Mouse (Mus musculus): Measurements from ENCODE around the gene Lmx1b. TPM values are rescaled to one million over a fixed set of nuclear protein-coding genes. Genes with fewer than 3 reads are reported as not detected.
A peak's percentile ranks its signal among the peaks of the same experiment; 100 is the strongest.

Lmx1b gene
- polyA plus RNA-seq, 1 experiment from 2014 or later: 0.04 TPM

GRCm38 (mm10) chr2:33592931-33593555 lies 47.3 kb downstream of the Lmx1b start:
- ATAC-seq (ENCODE audit: insufficient number of reproducible peaks, low FRiP score): 0 out of 2 replicates have a peak, but pooled peaks have one; percentile 33
- H3K9me3 ChIP-seq (replicated peaks): no peaks in the 10 kb centered on the region
- H3K4me3 ChIP-seq: no peak overlapping the region
- peak overlapping the region; percentile 31 for H3K4me2 ChIP-seq
- no peaks in the 10 kb centered on the region for H3K36me3 ChIP-seq
- H3K9ac ChIP-seq: no peak overlapping the region
- H3K27me3 ChIP-seq (replicated peaks): peaks cover 37% of the 10 kb centered on the region
- H3K27ac ChIP-seq (ENCODE audit: poor library complexity, severe bottlenecking): peak overlapping the region; percentile 41
- peaks cover 47% of the 10 kb centered on the region for H3K4me1 ChIP-seq (replicated peaks)
- 14% methylated on average over 12 of the region's 12 CpGs for WGBS

DNA sequence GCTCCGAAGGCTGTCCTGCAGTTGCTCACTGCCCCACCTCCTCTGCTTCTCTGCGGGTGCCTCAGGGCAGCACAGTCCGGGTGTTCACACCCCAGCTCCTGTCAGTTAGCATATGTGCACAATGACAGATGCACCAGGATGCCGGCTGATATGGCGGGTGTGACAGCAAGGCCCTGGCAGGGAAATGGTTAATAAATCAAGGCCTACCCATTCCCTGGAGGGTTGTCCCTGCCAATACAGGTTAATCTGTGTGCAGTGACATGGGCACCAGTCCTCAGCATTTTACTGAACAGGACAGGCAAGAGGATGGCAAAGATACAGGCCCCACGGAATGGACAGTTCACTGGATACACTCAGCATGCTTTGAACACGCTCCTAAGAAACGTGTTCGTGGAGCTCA lies 51.0 kb downstream of the Lmx1b start:
- Histone ChIP-seq H3K27me3 (replicated peaks) (peaks cover 49% of the 10 kb centered on the region), H3K9me3 (replicated peaks) (no peaks in the 10 kb centered on the region), H3K27ac (ENCODE audit: poor library complexity, severe bottlenecking) (no peak overlapping the region), H3K4me2 (no peak overlapping the region), H3K36me3 (no peaks in the 10 kb centered on the region), H3K9ac (no peak overlapping the region), H3K4me3 (no peak overlapping the region), H3K4me1 (replicated peaks) (peaks cover 46% of the 10 kb centered on the region)
- whole genome bisulfite sequencing: 68% methylated on average over 9 of the region's 9 CpGs
- ATAC-seq (ENCODE audit: insufficient number of reproducible peaks, low FRiP score): no peak

- Histone ChIP-seq H3K27me3 (replicated peaks) (peaks cover 84% of the 10 kb centered on the region), H3K4me1 (replicated peaks) (peaks cover 42% of the 10 kb centered on the region), H3K36me3 (no peaks in the 10 kb centered on the region), H3K27ac (ENCODE audit: poor library complexity, severe bottlenecking) (no peak overlapping the region), H3K4me2 (no peak overlapping the region), H3K9ac (no peak overlapping the region), H3K9me3 (replicated peaks) (no peaks in the 10 kb centered on the region), H3K4me3 (no peak overlapping the region)
- 34% methylated on average over 29 of the region's 29 CpGs for WGBS
- ATAC-seq (ENCODE audit: insufficient number of reproducible peaks, low FRiP score): no peak
These were observed 55.1 kb downstream of the Lmx1b start for GRCm38 (mm10) chr2:33584937-33585910.

GRCm38 (mm10) chr2:33583761-33584160 lies 56.5 kb downstream of the Lmx1b start:
- H3K4me1 ChIP-seq (replicated peaks): peaks cover 39% of the 10 kb centered on the region
- no peak overlapping the region for H3K4me3 ChIP-seq
- H3K9ac ChIP-seq: no peak overlapping the region
- H3K36me3 ChIP-seq: no peaks in the 10 kb centered on the region
- no peak overlapping the region for H3K27ac ChIP-seq (ENCODE audit: poor library complexity, severe bottlenecking)
- no peaks in the 10 kb centered on the region for H3K9me3 ChIP-seq (replicated peaks)
- WGBS: 13% methylated on average over 6 of the region's 6 CpGs
- no peak overlapping the region for H3K4me2 ChIP-seq
- no peak for ATAC-seq (ENCODE audit: insufficient number of reproducible peaks, low FRiP score)
- H3K27me3 ChIP-seq (replicated peaks): peaks cover 92% of the 10 kb centered on the region

GRCm38 (mm10) chr2:33583317-33583716 lies 57.0 kb downstream of the Lmx1b start:
- Histone ChIP-seq H3K4me1 (replicated peaks) (peaks cover 38% of the 10 kb centered on the region), H3K36me3 (no peaks in the 10 kb centered on the region), H3K4me2 (no peak overlapping the region), H3K27ac (ENCODE audit: poor library complexity, severe bottlenecking) (no peak overlapping the region), H3K9ac (no peak overlapping the region), H3K9me3 (replicated peaks) (no peaks in the 10 kb centered on the region), H3K4me3 (no peak overlapping the region), H3K27me3 (replicated peaks) (peaks cover 94% of the 10 kb centered on the region)
- no peak for ATAC-seq (ENCODE audit: insufficient number of reproducible peaks, low FRiP score)
- 13% methylated on average over 4 of the region's 4 CpGs for WGBS

DNA sequence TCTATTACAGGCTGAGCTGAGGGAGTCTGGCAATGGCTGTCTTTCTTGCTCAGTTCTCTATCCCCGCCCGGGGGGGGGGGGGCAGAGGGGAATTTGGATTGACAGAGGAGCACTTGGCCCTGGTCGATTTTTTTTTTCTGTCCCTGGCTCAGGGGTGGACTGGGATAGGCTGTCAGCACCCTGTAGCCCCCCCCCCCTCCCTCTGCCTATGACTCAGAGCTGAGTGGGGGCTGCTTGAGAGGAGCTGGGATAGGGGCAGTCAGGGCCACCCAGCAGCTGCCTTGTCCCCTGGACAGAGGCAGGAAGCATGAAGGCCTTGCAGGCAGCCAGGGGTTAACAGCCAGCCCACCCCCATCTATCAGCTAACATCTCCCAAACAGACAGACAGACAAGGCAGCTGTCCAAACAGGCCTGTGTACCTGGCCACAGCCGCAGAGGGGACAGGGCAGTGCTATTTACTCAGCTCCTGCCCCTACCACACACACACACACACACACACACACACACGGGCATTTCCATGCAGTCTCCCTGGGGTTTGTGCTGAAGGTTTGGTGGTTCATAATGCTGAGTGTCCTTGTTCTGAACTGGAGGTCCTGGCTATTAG lies 57.8 kb downstream of the Lmx1b start:
- H3K36me3 ChIP-seq: no peaks in the 10 kb centered on the region
- peaks cover 98% of the 10 kb centered on the region for H3K27me3 ChIP-seq (replicated peaks)
- H3K27ac ChIP-seq (ENCODE audit: poor library complexity, severe bottlenecking): no peak overlapping the region
- ATAC-seq (ENCODE audit: insufficient number of reproducible peaks, low FRiP score): no peak
- H3K9ac ChIP-seq: no peak overlapping the region
- peaks cover 38% of the 10 kb centered on the region for H3K4me1 ChIP-seq (replicated peaks)
- H3K4me3 ChIP-seq: no peak overlapping the region
- no peaks in the 10 kb centered on the region for H3K9me3 ChIP-seq (replicated peaks)
- WGBS: 9% methylated on average over 5 of the region's 5 CpGs
- H3K4me2 ChIP-seq: no peak overlapping the region

- H3K9me3 ChIP-seq (replicated peaks): no peaks in the 10 kb centered on the region
- WGBS: 7% methylated on average over 8 of the region's 8 CpGs
- H3K36me3 ChIP-seq: no peaks in the 10 kb centered on the region
- peaks cover 98% of the 10 kb centered on the region for H3K27me3 ChIP-seq (replicated peaks)
- ATAC-seq (ENCODE audit: insufficient number of reproducible peaks, low FRiP score): no peak
- H3K9ac ChIP-seq: no peak overlapping the region
- H3K4me1 ChIP-seq (replicated peaks): peaks cover 38% of the 10 kb centered on the region
- no peak overlapping the region for H3K4me3 ChIP-seq
- no peak overlapping the region for H3K27ac ChIP-seq (ENCODE audit: poor library complexity, severe bottlenecking)
- H3K4me2 ChIP-seq: no peak overlapping the region
These were observed 58.4 kb downstream of the Lmx1b start for GRCm38 (mm10) chr2:33581866-33582265.

DNA sequence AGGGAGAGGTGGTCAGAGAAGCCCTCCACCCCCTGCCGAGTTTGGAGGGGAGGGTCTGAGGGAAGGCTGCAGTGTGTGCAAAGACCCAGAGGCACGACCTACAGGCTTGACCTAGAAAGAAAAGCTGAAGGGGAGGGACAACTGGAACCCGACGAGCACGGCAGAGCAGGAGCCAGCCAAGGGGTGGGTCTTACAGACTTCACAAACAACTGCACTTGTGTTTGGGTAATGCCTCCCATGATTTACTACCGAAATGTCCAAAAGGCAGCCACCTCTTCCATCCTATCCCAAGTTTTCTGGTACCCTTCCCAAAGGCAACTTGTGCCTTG lies 58.9 kb downstream of the Lmx1b start:
- Histone ChIP-seq H3K9me3 (replicated peaks) (no peaks in the 10 kb centered on the region), H3K36me3 (no peaks in the 10 kb centered on the region), H3K27me3 (replicated peaks) (peaks cover 98% of the 10 kb centered on the region), H3K4me2 (no peak overlapping the region; the same call in 1 of the 2 replicates), H3K4me3 (peak overlapping the region; percentile 36; the same call in 1 of the 2 replicates), H3K27ac (ENCODE audit: poor library complexity, severe bottlenecking) (no peak overlapping the region), H3K4me1 (replicated peaks) (peaks cover 38% of the 10 kb centered on the region), H3K9ac (no peak overlapping the region)
- ATAC-seq (ENCODE audit: insufficient number of reproducible peaks, low FRiP score): no peak
- WGBS: 3% methylated on average over 6 of the region's 6 CpGs

GRCm38 (mm10) chr2:33580697-33581448 lies 59.4 kb downstream of the Lmx1b start:
- Histone ChIP-seq H3K27me3 (replicated peaks) (peaks cover 97% of the 10 kb centered on the region), H3K27ac (ENCODE audit: poor library complexity, severe bottlenecking) (no peak overlapping the region), H3K4me2 (peak overlapping the region; percentile 66), H3K4me3 (peak overlapping the region; percentile 36), H3K36me3 (no peaks in the 10 kb centered on the region), H3K9ac (peak overlapping the region; percentile 56; the same call in 1 of the 2 replicates), H3K4me1 (replicated peaks) (peaks cover 38% of the 10 kb centered on the region), H3K9me3 (replicated peaks) (no peaks in the 10 kb centered on the region)
- no peak for ATAC-seq (ENCODE audit: insufficient number of reproducible peaks, low FRiP score)
- under 1% methylated on average over 34 of the region's 34 CpGs for WGBS

- Histone ChIP-seq H3K9me3 (replicated peaks) (no peaks in the 10 kb centered on the region), H3K4me2 (no peak overlapping the region), H3K36me3 (no peaks in the 10 kb centered on the region), H3K4me3 (no peak overlapping the region), H3K27me3 (replicated peaks) (peaks cover 90% of the 10 kb centered on the region), H3K27ac (ENCODE audit: poor library complexity, severe bottlenecking) (no peak overlapping the region), H3K9ac (no peak overlapping the region), H3K4me1 (replicated peaks) (peaks cover 4% of the 10 kb centered on the region)
- WGBS: 27% methylated on average over 13 of the region's 13 CpGs
- ATAC-seq (ENCODE audit: insufficient number of reproducible peaks, low FRiP score): no peak
These were observed 64.9 kb downstream of the Lmx1b start for GRCm38 (mm10) chr2:33575406-33575805.

All from heart, embryonic 12.5 days (tissue).